Mouse (Mus musculus): ENCODE results near the gene Cnksr2. TPM values are rescaled to one million over a fixed set of nuclear protein-coding genes. Genes with fewer than 3 reads are reported as not detected.
A peak's percentile ranks its signal among the peaks of the same experiment; 100 is the strongest.

The Cnksr2 gene
- polyA plus RNA-seq (2015; fragmentation: Nextera tagmentation; extraction: Ambion mirVana), result 0.33 and 0.34 TPM in 2 replicates

GRCm38 (mm10) chrX:158043057-158043843 lies at the start of gene Cnksr2:
Cnksr2 (minus strand) TSS chrX:158043294.
- peak within 1 kb of the TSS; percentile 54 for H3K4me3 ChIP-seq (ENCODE audit: low read depth, low read length)
- DNase-seq (ENCODE audit: low spot score), result peak; percentile 28
- no peak within 1 kb of the TSS for H3K27ac ChIP-seq (replicated peaks)
- 8% methylated on average over 36 of the region's 99 CpGs for WGBS
- H3K27me3 ChIP-seq (ENCODE audit: control insufficient read depth, insufficient read depth, low read length), result no peaks in the 10 kb centered on the region
- TF ChIP-seq CTCF (IDR thresholded peaks at IDR 0.05; ENCODE audit: low read depth) (peak; percentile 25; the same call in 1 of the 2 replicates), EP300 (optimal IDR thresholded peaks at IDR 0.05) (no peak)
- H3K9me3 ChIP-seq (ENCODE audit: control insufficient read depth, low read length), result no peaks in the 10 kb centered on the region
- peak; percentile 54 for ATAC-seq (ENCODE audit: low FRiP score, low TSS enrichment)
- H3K9ac ChIP-seq (ENCODE audit: low read length), result peak within 1 kb of the TSS; percentile 45
- H3K4me1 ChIP-seq (replicated peaks; ENCODE audit: control insufficient read depth, insufficient read depth), result no peaks in the 10 kb centered on the region
- H3K36me3 ChIP-seq (ENCODE audit: control insufficient read depth, insufficient read depth, low read length), result no peaks in the 10 kb centered on the region
- peak within 1 kb of the TSS; percentile 73 for H3K4me2 ChIP-seq (replicated peaks; ENCODE audit: low read depth)

- Histone ChIP-seq H3K4me3 (ENCODE audit: low read depth, low read length) (peak overlapping the region; percentile 54), H3K27ac (replicated peaks) (no peak overlapping the region), H3K9ac (ENCODE audit: low read length) (no peak overlapping the region), H3K27me3 (ENCODE audit: control insufficient read depth, insufficient read depth, low read length) (no peaks in the 10 kb centered on the region), H3K4me2 (replicated peaks; ENCODE audit: low read depth) (peak overlapping the region; percentile 73), H3K4me1 (replicated peaks; ENCODE audit: control insufficient read depth, insufficient read depth) (no peaks in the 10 kb centered on the region), H3K36me3 (ENCODE audit: control insufficient read depth, insufficient read depth, low read length) (no peaks in the 10 kb centered on the region), H3K9me3 (ENCODE audit: control insufficient read depth, low read length) (no peaks in the 10 kb centered on the region)
- DNase-seq (ENCODE audit: low spot score) (no peak), ATAC-seq (ENCODE audit: low FRiP score, low TSS enrichment) (no peak)
- TF ChIP-seq EP300 (optimal IDR thresholded peaks at IDR 0.05), result no peak
- no peak for TF ChIP-seq CTCF (IDR thresholded peaks at IDR 0.05; ENCODE audit: low read depth)
- WGBS, result 29% methylated on average over 13 of the region's 13 CpGs
Measured at GRCm38 (mm10) chrX:158043844-158044140, 698 bp upstream of the Cnksr2 start.

GRCm38 (mm10) chrX:158042255-158043056 lies 638 bp downstream of the Cnksr2 start:
- Histone ChIP-seq H3K4me2 (replicated peaks; ENCODE audit: low read depth) (peak overlapping the region; percentile 73), H3K27me3 (ENCODE audit: control insufficient read depth, insufficient read depth, low read length) (no peaks in the 10 kb centered on the region), H3K36me3 (ENCODE audit: control insufficient read depth, insufficient read depth, low read length) (no peaks in the 10 kb centered on the region), H3K4me3 (ENCODE audit: low read depth, low read length) (peak overlapping the region; percentile 54), H3K27ac (replicated peaks) (no peak overlapping the region), H3K9ac (ENCODE audit: low read length) (peak overlapping the region; percentile 45), H3K4me1 (replicated peaks; ENCODE audit: control insufficient read depth, insufficient read depth) (no peaks in the 10 kb centered on the region), H3K9me3 (ENCODE audit: control insufficient read depth, low read length) (no peaks in the 10 kb centered on the region)
- TF ChIP-seq CTCF (IDR thresholded peaks at IDR 0.05; ENCODE audit: low read depth) (peak; percentile 40), EP300 (optimal IDR thresholded peaks at IDR 0.05) (no peak)
- DNase-seq (ENCODE audit: low spot score) (peak; percentile 28), ATAC-seq (ENCODE audit: low FRiP score, low TSS enrichment) (peak; percentile 53; the same call in 1 of the 2 replicates)
- 18% methylated on average over 31 of the region's 62 CpGs for WGBS

GRCm38 (mm10) chrX:158041703-158042102 lies 1.4 kb downstream of the Cnksr2 start:
- H3K36me3 ChIP-seq (ENCODE audit: control insufficient read depth, insufficient read depth, low read length), result no peaks in the 10 kb centered on the region
- H3K27ac ChIP-seq (replicated peaks), result no peak overlapping the region
- H3K27me3 ChIP-seq (ENCODE audit: control insufficient read depth, insufficient read depth, low read length), result no peaks in the 10 kb centered on the region
- DNase-seq (ENCODE audit: low spot score), result no peak
- 25% methylated on average over 7 of the region's 7 CpGs for WGBS
- no peak for ATAC-seq (ENCODE audit: low FRiP score, low TSS enrichment)
- peak overlapping the region; percentile 73 for H3K4me2 ChIP-seq (replicated peaks; ENCODE audit: low read depth)
- TF ChIP-seq EP300 (optimal IDR thresholded peaks at IDR 0.05) (no peak), CTCF (IDR thresholded peaks at IDR 0.05; ENCODE audit: low read depth) (peak; percentile 55)
- H3K4me3 ChIP-seq (ENCODE audit: low read depth, low read length), result peak overlapping the region; percentile 54
- H3K4me1 ChIP-seq (replicated peaks; ENCODE audit: control insufficient read depth, insufficient read depth), result no peaks in the 10 kb centered on the region
- no peaks in the 10 kb centered on the region for H3K9me3 ChIP-seq (ENCODE audit: control insufficient read depth, low read length)
- no peak overlapping the region for H3K9ac ChIP-seq (ENCODE audit: low read length)

GRCm38 (mm10) chrX:157951698-157952097 lies 91.4 kb downstream of the Cnksr2 start:
- no peak for DNase-seq (ENCODE audit: low spot score)
- Histone ChIP-seq H3K27ac (replicated peaks) (no peak overlapping the region), H3K27me3 (ENCODE audit: control insufficient read depth, insufficient read depth, low read length) (no peaks in the 10 kb centered on the region), H3K4me1 (replicated peaks; ENCODE audit: control insufficient read depth, insufficient read depth) (no peaks in the 10 kb centered on the region), H3K9me3 (ENCODE audit: control insufficient read depth, low read length) (no peaks in the 10 kb centered on the region), H3K9ac (ENCODE audit: low read length) (no peak overlapping the region), H3K4me3 (ENCODE audit: low read depth, low read length) (no peak overlapping the region), H3K4me2 (replicated peaks; ENCODE audit: low read depth) (no peak overlapping the region), H3K36me3 (ENCODE audit: control insufficient read depth, insufficient read depth, low read length) (no peaks in the 10 kb centered on the region)
- no peak for ATAC-seq (ENCODE audit: low FRiP score, low TSS enrichment)
- peak; percentile 75 for TF ChIP-seq CTCF (IDR thresholded peaks at IDR 0.05; ENCODE audit: low read depth)
- no peak for TF ChIP-seq EP300 (optimal IDR thresholded peaks at IDR 0.05)

GRCm38 (mm10) chrX:157949256-157949655 lies 93.8 kb downstream of the Cnksr2 start:
- no peak for TF ChIP-seq CTCF (IDR thresholded peaks at IDR 0.05; ENCODE audit: low read depth)
- no peak for TF ChIP-seq EP300 (optimal IDR thresholded peaks at IDR 0.05)
- Histone ChIP-seq H3K4me3 (ENCODE audit: low read depth, low read length) (no peak overlapping the region), H3K4me1 (replicated peaks; ENCODE audit: control insufficient read depth, insufficient read depth) (no peaks in the 10 kb centered on the region), H3K9ac (ENCODE audit: low read length) (no peak overlapping the region), H3K27ac (replicated peaks) (no peak overlapping the region), H3K9me3 (ENCODE audit: control insufficient read depth, low read length) (no peaks in the 10 kb centered on the region), H3K36me3 (ENCODE audit: control insufficient read depth, insufficient read depth, low read length) (no peaks in the 10 kb centered on the region), H3K4me2 (replicated peaks; ENCODE audit: low read depth) (no peak overlapping the region), H3K27me3 (ENCODE audit: control insufficient read depth, insufficient read depth, low read length) (no peaks in the 10 kb centered on the region)
- DNase-seq (ENCODE audit: low spot score), result no peak
- no peak for ATAC-seq (ENCODE audit: low FRiP score, low TSS enrichment)
- WGBS, result 77% methylated on average over 1 of the region's 1 CpGs

Data from stomach, postnatal 0 days (tissue).